Mouse (Mus musculus) central nervous system, embryonic 18 days (tissue): ENCODE results near the gene Txndc9. TPM values are rescaled to one million over a fixed set of nuclear protein-coding genes. Genes with fewer than 3 reads are reported as not detected.

Experiments
- polyA plus RNA-seq: library from polyadenylated mRNA; depleted of rRNA; stranded (reverse); fragments of >200 nt; gene quantifications from 2 replicates; pipeline ENCODE4 v1.2.3, GENCODE M21; 2012; rRNA removed

Txndc9 gene
- polyA plus RNA-seq, result 50.4 and 61.7 TPM in 2 replicates

DNA sequence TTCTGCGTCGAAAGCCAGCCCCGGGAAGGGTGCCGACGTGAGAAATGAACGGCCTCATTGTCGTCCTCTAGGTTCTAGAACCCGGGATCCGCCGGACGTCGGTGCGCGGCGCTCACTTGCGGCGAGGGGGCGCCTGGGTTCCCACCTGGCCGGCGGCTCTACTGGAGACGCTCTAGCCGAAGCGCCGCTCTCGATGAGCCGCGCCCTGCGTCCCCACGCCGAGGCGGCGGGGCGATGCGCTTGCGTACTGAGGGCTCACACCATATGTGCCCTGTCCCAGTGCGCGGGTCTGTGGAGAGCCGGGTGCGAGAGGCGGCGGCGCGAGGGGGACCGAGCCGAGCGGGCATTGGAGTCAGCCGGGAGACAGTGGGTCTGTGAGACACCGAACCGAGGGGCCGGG lies at the start of gene Txndc9, which contains the start of gene Eif5b:
TSS of gene Txndc9 (minus strand) at position 27 of the 400 bp plus-strand sequence.
TSS of gene Eif5b (plus strand) at position 144 of the 400 bp plus-strand sequence.

GRCm38 (mm10) chr1:37957659-37958058 lies 40.0 kb downstream of the Txndc9 start, which contains the start of gene Lyg1:
Lyg1 (minus strand) TSS chr1:37957759.

Other genes starting within 250 kb of the Txndc9 start
- 17.3 and 19.1 TPM in 2 replicates for gene Tsga10, start 131.5 kb downstream of the Txndc9 start, polyA plus RNA-seq
- gene Lipt1, start 126.2 kb downstream of the Txndc9 start, polyA plus RNA-seq, result 7.0 and 7.1 TPM in 2 replicates
- gene Mitd1, start 107.5 kb downstream of the Txndc9 start, polyA plus RNA-seq, result 18.4 and 21.7 TPM in 2 replicates
- gene Mrpl30, start 107.4 kb downstream of the Txndc9 start, polyA plus RNA-seq, result 169 and 177 TPM in 2 replicates
- 0.03 TPM in 1 of 2 replicates, not detected in the other for gene Lyg2, start 81.4 kb downstream of the Txndc9 start, polyA plus RNA-seq
- gene Lyg1, start 40.1 kb downstream of the Txndc9 start, polyA plus RNA-seq, result not detected in 2 replicates
- 25.3 and 26.2 TPM in 2 replicates for gene Eif5b, start 117 bp upstream of the Txndc9 start, polyA plus RNA-seq
- 29.9 and 30.1 TPM in 2 replicates for gene Rev1, start 131.9 kb upstream of the Txndc9 start, polyA plus RNA-seq